Mouse (Mus musculus): ENCODE measurements at regions not wholly inside any gene's neighbourhood (a gene's known extent, or its start where the extent isn't known, plus 50 kb on each side); places are given as distances from the start of the nearest gene placed in this dataset.

DNA sequence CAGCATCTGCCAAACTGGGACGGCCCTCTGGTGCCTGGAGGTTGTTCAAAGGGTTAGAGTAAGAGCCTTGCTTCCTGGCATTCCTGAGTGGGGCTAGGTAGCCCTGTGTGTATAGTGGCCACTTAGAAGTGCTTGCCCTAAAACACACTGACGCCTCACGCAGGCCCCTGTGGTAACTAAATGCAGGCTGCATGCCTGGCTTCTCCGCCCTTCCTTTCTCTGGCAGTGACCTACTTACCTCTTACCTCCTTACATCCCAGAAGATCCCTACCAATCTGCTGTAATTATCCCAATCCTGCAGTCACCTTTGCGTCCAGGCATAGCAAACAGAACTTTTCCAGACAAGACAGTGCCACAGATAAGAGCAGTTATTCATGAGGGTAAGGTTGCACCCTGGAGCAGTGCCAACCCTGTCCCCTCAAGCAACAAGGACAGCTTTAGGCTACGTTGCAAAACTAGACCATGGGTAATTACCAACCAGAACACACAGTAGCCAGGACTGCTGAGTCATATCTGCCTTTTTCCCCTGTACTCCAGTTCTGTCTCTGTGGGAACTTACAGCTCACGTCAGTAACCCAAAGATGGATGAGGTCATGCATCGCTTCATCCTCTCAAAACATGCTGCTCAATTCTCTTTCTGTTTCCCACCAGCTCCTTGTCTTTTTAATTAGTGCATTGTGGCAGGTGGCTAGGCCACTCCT lies 237.6 kb upstream of the Stt3b start:
- no peak for TF ChIP-seq CTCF (IDR thresholded peaks at IDR 0.05; ENCODE audit: low read depth, low read length)
- TF ChIP-seq POLR2A (IDR thresholded peaks at IDR 0.05; ENCODE audit: extremely low read depth, insufficient read depth, low read length): no peak
